Mouse (Mus musculus) CH12.LX (cell line): ENCODE data around the gene Slc15a5.

ENCODE experiments used
- KAT2A ChIP-seq: IDR thresholded peaks from 2 replicates; pipeline ENCODE4 v1.6.1; 2012; ENCODE audit warnings: low read length, improper control_type of control experiment, inconsistent platforms; ENCODE audit not compliant: insufficient replicate concordance
- NELFE ChIP-seq: IDR thresholded peaks from 2 replicates; pipeline ENCODE4 v1.6.1; 2011; ENCODE audit warnings: low read depth, low read length, improper control_type of control experiment
- POLR2A ChIP-seq: IDR thresholded peaks from 2 replicates; pipeline ENCODE4 v1.6.1; 2011; ENCODE audit warnings: low read depth, mild to moderate bottlenecking, improper control_type of control experiment, low read length
- RCOR1 ChIP-seq: conservative IDR thresholded peaks from 2 replicates; pipeline ENCODE4 v1.6.1; 2012; ENCODE audit warnings: low read depth, mild to moderate bottlenecking, inconsistent platforms, low read length, improper control_type of control experiment
- TCF12 ChIP-seq: IDR thresholded peaks from 2 replicates; pipeline ENCODE4 v1.6.1; 2014; ENCODE audit warnings: low read depth, mild to moderate bottlenecking, inconsistent platforms, low read length, improper control_type of control experiment
- UBTF ChIP-seq: IDR thresholded peaks from 2 replicates; pipeline ENCODE4 v1.6.1; 2012; ENCODE audit warnings: low read depth, mild to moderate bottlenecking, inconsistent platforms, low read length, improper control_type of control experiment, moderate library complexity
- ZKSCAN1 ChIP-seq: IDR thresholded peaks from 2 replicates; pipeline ENCODE4 v1.6.1; 2012; ENCODE audit warnings: low read depth, inconsistent platforms, low read length, improper control_type of control experiment, borderline replicate concordance
- ZMIZ1 ChIP-seq: IDR thresholded peaks from 2 replicates; pipeline ENCODE4 v1.6.1; 2012; ENCODE audit warnings: low read depth, mild to moderate bottlenecking, inconsistent platforms, low read length, improper control_type of control experiment
- ZNF384 ChIP-seq: IDR thresholded peaks from 2 replicates; pipeline ENCODE4 v1.6.1; 2012; ENCODE audit warnings: low read depth, low read length, improper control_type of control experiment, inconsistent platforms

DNA sequence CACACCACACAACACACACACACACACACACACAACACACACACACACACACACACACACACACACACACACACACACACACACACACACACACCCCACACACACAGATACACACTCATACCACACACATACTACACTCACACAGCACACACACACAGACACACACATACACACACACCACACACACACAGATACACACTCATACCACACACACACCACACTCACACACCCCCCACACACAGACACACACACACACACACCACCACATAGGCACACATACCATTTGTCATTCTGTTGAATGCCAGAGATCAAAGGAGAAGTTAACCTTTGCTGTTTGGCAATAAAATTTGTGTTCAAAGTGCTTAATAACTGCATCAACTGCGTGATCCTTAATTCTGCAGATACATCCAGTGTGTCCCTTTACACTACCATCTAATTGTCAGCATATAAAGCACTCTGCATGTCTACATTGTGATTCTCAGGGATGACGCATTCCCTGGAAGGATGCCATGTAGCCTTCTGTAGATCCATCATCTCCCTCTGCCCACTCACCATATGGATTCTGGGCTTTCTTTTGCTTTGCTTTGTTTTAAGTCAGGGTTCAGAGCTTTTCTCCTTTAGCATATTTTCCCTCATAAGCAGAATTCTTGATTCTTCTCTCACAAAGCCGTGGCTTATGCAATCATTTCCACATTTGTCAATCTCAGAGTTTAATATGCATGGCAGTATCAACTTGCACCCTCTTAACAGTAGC, 145.0 kb downstream of the Slc15a5 start:
- no peak for TF ChIP-seq TCF12
- no peak for TF ChIP-seq ZKSCAN1
- TF ChIP-seq UBTF, result no peak
- TF ChIP-seq KAT2A, result no peak
- no peak for TF ChIP-seq NELFE
- TF ChIP-seq ZMIZ1, result no peak
- no peak for TF ChIP-seq RCOR1
- no peak for TF ChIP-seq ZNF384
- TF ChIP-seq POLR2A, result no peak
